Mouse (Mus musculus): ENCODE results near the gene Myo6.

- TF ChIP-seq CTCF (IDR thresholded peaks at IDR 0.05): no peak
- TF ChIP-seq EP300 (IDR thresholded peaks at IDR 0.05): no peak
These were observed 177.7 kb downstream of the Myo6 start for GRCm38 (mm10) chr9:80342520-80342919.

Data from lung, postnatal 0 days (tissue).